Comparison of ENCODE assay signal across 25 mouse cellular contexts in the genomic region with DNA sequence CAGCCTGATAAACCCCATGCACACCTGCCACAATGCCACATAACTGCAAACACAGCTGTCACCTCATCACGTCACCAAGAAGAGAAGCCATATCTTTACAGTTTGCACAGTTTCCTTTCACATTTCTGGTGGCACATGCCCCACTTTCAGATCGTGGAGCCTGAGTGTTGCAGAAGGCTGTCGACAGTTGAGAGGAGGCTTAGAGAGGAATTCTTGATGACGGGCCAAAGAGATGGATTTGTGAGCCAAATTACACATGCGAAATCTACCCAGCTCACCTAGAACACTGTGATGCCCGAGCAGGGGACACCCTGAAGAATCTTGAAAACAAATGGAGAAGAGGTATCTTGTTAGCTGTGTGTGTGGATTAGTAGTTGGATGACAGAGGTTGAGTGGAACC.
DNase-seq lines count a peak whose midpoint lies in the region; ATAC-seq and TF ChIP-seq lines count a peak whose summit lies in the region.
"Had no signal": no experiment of that assay in that cellular context is flagged by ENCODE, and none has a peak within 500 bp of the region (broad histone marks: within the 10 kb centered on the region; RNA-seq: fewer than 3 reads in every experiment).

No protein-coding gene starts in this region.

- no peaks in the 10 kb centered on the region for H3K9me3 ChIP-seq in forebrain, embryonic 16.5 days (ENCODE audit: control insufficient read depth, low read length)
- no peaks in the 10 kb centered on the region for H3K9me3 ChIP-seq in forebrain, embryonic 11.5 days (ENCODE audit: control insufficient read depth, low read length)
- peaks cover 10% of the 10 kb centered on the region; the same call in 1 of the 2 replicates for H3K9me3 ChIP-seq in heart, embryonic 14.5 days (ENCODE audit: control insufficient read depth, low read length)
- H3K9me3 ChIP-seq in lung, postnatal 0 days (ENCODE audit: low read length): no peaks in the 10 kb centered on the region
- H3K9me3 ChIP-seq: hindbrain, embryonic 15.5 days; liver, embryonic 13.5 days; lung, embryonic 15.5 days; megakaryocyte, embryonic 14.5 days; midbrain, embryonic 15.5 days; neural tube, embryonic 12.5 days had no signal

- peak; percentile 55; the same call in 1 of the 2 replicates for ATAC-seq in forebrain, embryonic 16.5 days
- ATAC-seq in forebrain, embryonic 11.5 days (replicated peaks; ENCODE audit: low FRiP score): no peak
- no peak; the same call in 1 of the 2 replicates for ATAC-seq in heart, embryonic 14.5 days (ENCODE audit: insufficient number of reproducible peaks, insufficient read depth, low FRiP score, low read depth)
- ATAC-seq in lung, postnatal 0 days: 0 out of 2 replicates have a peak, but pooled peaks have one; percentile 8
- ATAC-seq: midbrain, embryonic 15.5 days had no signal

- H3K27me3 ChIP-seq in forebrain, embryonic 16.5 days (replicated peaks; ENCODE audit: control insufficient read depth, insufficient read depth, low read length): no peaks in the 10 kb centered on the region
- H3K27me3 ChIP-seq in forebrain, embryonic 11.5 days (ENCODE audit: control insufficient read depth, insufficient read depth, low read length): no peaks in the 10 kb centered on the region
- peaks cover 5% of the 10 kb centered on the region; the same call in 1 of the 2 replicates for H3K27me3 ChIP-seq in heart, embryonic 14.5 days (ENCODE audit: control insufficient read depth, insufficient read depth, low read length)
- no peaks in the 10 kb centered on the region for H3K27me3 ChIP-seq in lung, postnatal 0 days (replicated peaks; ENCODE audit: insufficient read depth, low read length)
- H3K27me3 ChIP-seq: hindbrain, embryonic 15.5 days; liver, embryonic 13.5 days; lung, embryonic 15.5 days; megakaryocyte, embryonic 14.5 days; midbrain, embryonic 15.5 days; neural tube, embryonic 12.5 days had no signal

- WGBS in forebrain, embryonic 16.5 days: 65% methylated on average over 6 of the region's 6 CpGs
- 89% methylated on average over 6 of the region's 6 CpGs for WGBS in forebrain, embryonic 11.5 days
- WGBS in heart, embryonic 14.5 days: 21% methylated on average over 6 of the region's 6 CpGs
- 44% methylated on average over 6 of the region's 6 CpGs for whole genome bisulfite sequencing in lung, postnatal 0 days

- peaks cover 7% of the 10 kb centered on the region for H3K4me1 ChIP-seq in forebrain, embryonic 16.5 days (replicated peaks; ENCODE audit: control insufficient read depth, insufficient read depth, low read length)
- no peaks in the 10 kb centered on the region for H3K4me1 ChIP-seq in forebrain, embryonic 11.5 days (replicated peaks; ENCODE audit: control insufficient read depth, insufficient read depth, low read length)
- peaks cover 11 to 14% of the 10 kb centered on the region in 2 experiments; a peak in 3 of 4 replicates for H3K4me1 ChIP-seq in heart, embryonic 14.5 days (ENCODE audit: control insufficient read depth in 2 of 2, insufficient read depth in 2 of 2, low read length in 2 of 2)
- no peaks in the 10 kb centered on the region for H3K4me1 ChIP-seq in lung, postnatal 0 days (ENCODE audit: insufficient read depth, low read depth, low read length)
- H3K4me1 ChIP-seq: liver, embryonic 13.5 days; megakaryocyte, embryonic 14.5 days; neural tube, embryonic 12.5 days had no signal

- H3K4me3 ChIP-seq in forebrain, embryonic 16.5 days (replicated peaks; ENCODE audit: low read length): no peak overlapping the region
- no peak overlapping the region for H3K4me3 ChIP-seq in forebrain, embryonic 11.5 days (ENCODE audit: low read depth, low read length)
- no peak overlapping the region for H3K4me3 ChIP-seq in heart, embryonic 14.5 days (ENCODE audit: control insufficient read depth in 1 of 2, insufficient read depth in 1 of 2, low read depth in 1 of 2, low read length in 2 of 2)
- H3K4me3 ChIP-seq in lung, postnatal 0 days (ENCODE audit: low read depth, low read length): no peak overlapping the region
- H3K4me3 ChIP-seq in layer of hippocampus, adult 2 months: no peak overlapping the region
- H3K4me3 ChIP-seq: gastrocnemius, adult 2 months; hindbrain, embryonic 15.5 days; left cerebral cortex, adult 2 months; liver, embryonic 13.5 days; lung, embryonic 15.5 days; megakaryocyte, embryonic 14.5 days; midbrain, embryonic 15.5 days; neural tube, embryonic 12.5 days had no signal

- H3K36me3 ChIP-seq in forebrain, embryonic 16.5 days (ENCODE audit: control insufficient read depth, insufficient read depth): no peaks in the 10 kb centered on the region
- no peaks in the 10 kb centered on the region for H3K36me3 ChIP-seq in forebrain, embryonic 11.5 days (ENCODE audit: control insufficient read depth, insufficient read depth, low read length)
- H3K36me3 ChIP-seq in heart, embryonic 14.5 days (ENCODE audit: control insufficient read depth, insufficient read depth, low read length): no peaks in the 10 kb centered on the region
- H3K36me3 ChIP-seq in lung, postnatal 0 days (ENCODE audit: insufficient read depth, low read length): no peaks in the 10 kb centered on the region
- H3K36me3 ChIP-seq: hindbrain, embryonic 15.5 days; liver, embryonic 13.5 days; lung, embryonic 15.5 days; midbrain, embryonic 15.5 days; neural tube, embryonic 12.5 days had no signal

- no peak for TF ChIP-seq CTCF in lung, postnatal 0 days (IDR thresholded peaks at IDR 0.05)
- no peak for TF ChIP-seq CTCF in brain, embryonic 14.5 days (IDR thresholded peaks at IDR 0.05; ENCODE audit: borderline replicate concordance, extremely low read depth, insufficient read depth, insufficient read length)
- TF ChIP-seq CTCF in layer of hippocampus, adult 2 months (conservative IDR thresholded peaks at IDR 0.05): no peak

- no peak for TF ChIP-seq POLR2A in brain, embryonic 14.5 days (IDR thresholded peaks at IDR 0.05; ENCODE audit: borderline replicate concordance, extremely low read depth, insufficient read depth, insufficient read length, poor library complexity, severe bottlenecking)

- peak overlapping the region; percentile 50 for H3K27ac ChIP-seq in forebrain, embryonic 16.5 days (ENCODE audit: low read length)
- no peak overlapping the region for H3K27ac ChIP-seq in forebrain, embryonic 11.5 days (ENCODE audit: low read depth, low read length)
- H3K27ac ChIP-seq in heart, embryonic 14.5 days (replicated peaks in 1 of 2; ENCODE audit: control insufficient read depth in 1 of 2, insufficient read depth in 1 of 2, low read depth in 2 of 2, low read length in 2 of 2): no peak overlapping the region
- no peak overlapping the region for H3K27ac ChIP-seq in lung, postnatal 0 days (ENCODE audit: low read length)
- no peak overlapping the region for H3K27ac ChIP-seq in layer of hippocampus, adult 2 months
- H3K27ac ChIP-seq: gastrocnemius, adult 2 months; hindbrain, embryonic 15.5 days; kidney, postnatal 0 days; left cerebral cortex, adult 2 months; liver, embryonic 13.5 days; midbrain, embryonic 15.5 days; neural tube, embryonic 12.5 days; stomach, postnatal 0 days had no signal

- no peak overlapping the region for H3K9ac ChIP-seq in forebrain, embryonic 16.5 days (replicated peaks; ENCODE audit: low read depth, low read length)
- H3K9ac ChIP-seq in forebrain, embryonic 11.5 days (ENCODE audit: low read length): no peak overlapping the region
- H3K9ac ChIP-seq in heart, embryonic 14.5 days (ENCODE audit: low read length): no peak overlapping the region
- no peak overlapping the region for H3K9ac ChIP-seq in lung, postnatal 0 days (replicated peaks; ENCODE audit: low read depth)
- H3K9ac ChIP-seq: hindbrain, embryonic 15.5 days; liver, embryonic 13.5 days; lung, embryonic 15.5 days; midbrain, embryonic 15.5 days; neural tube, embryonic 12.5 days had no signal

- no peak for DNase-seq in forebrain, embryonic 11.5 days (ENCODE audit: low spot score)
- no peak for DNase-seq in heart, adult 8-10 months (ENCODE audit: low spot score)
- DNase-seq in lung, postnatal 0 days (ENCODE audit: low spot score): no peak
- DNase-seq in lung, adult 18-20 months: no peak
- peak; percentile 56 for DNase-seq in brain, embryonic 14.5 days (ENCODE audit: low read depth)
- DNase-seq in layer of hippocampus, adult 2 months (ENCODE audit: low spot score in 2 of 2): no peak
- DNase-seq: adrenal gland, postnatal 25 days; cerebellum, adult 11-12 months; cerebellum, postnatal 14 days; gastrocnemius, adult 2 months; kidney, adult 2 months; liver, embryonic 13.5 days; retina, postnatal 1 day; thymus, adult 2 months; thymus, postnatal 4 days had no signal

- no peak overlapping the region for H3K4me2 ChIP-seq in forebrain, embryonic 16.5 days (ENCODE audit: low read length)
- H3K4me2 ChIP-seq in forebrain, embryonic 11.5 days (ENCODE audit: low read depth, low read length, severe bottlenecking): no peak overlapping the region
- peak overlapping the region; percentile 26; the same call in 1 of the 2 replicates for H3K4me2 ChIP-seq in heart, embryonic 14.5 days (ENCODE audit: low read length)
- no peak overlapping the region for H3K4me2 ChIP-seq in lung, postnatal 0 days (replicated peaks; ENCODE audit: low read depth, low read length)
- H3K4me2 ChIP-seq: hindbrain, embryonic 15.5 days; liver, embryonic 13.5 days; lung, embryonic 15.5 days; midbrain, embryonic 15.5 days; neural tube, embryonic 12.5 days had no signal

- TF ChIP-seq EP300 in lung, postnatal 0 days (IDR thresholded peaks at IDR 0.05): no peak

Comparison
In these comparisons a context has a peak if more than half of its experiments do, and no peak if none do; other contexts are left out.
1. ATAC-seq: peak in forebrain, embryonic 16.5 days (single experiment) and lung, postnatal 0 days (single experiment); none in forebrain, embryonic 11.5 days (single experiment) and heart, embryonic 14.5 days (single experiment).